Mouse (Mus musculus) erythroblast, embryonic 14.5 days (primary cell): ENCODE results near the gene Rab27a.

Source experiments
- GATA1 ChIP-seq: IDR thresholded peaks from 2 replicates; pipeline ENCODE4 v1.6.1; 2012; ENCODE audit warnings: low read length, inconsistent platforms, mixed read lengths
- TAL1 ChIP-seq: IDR thresholded peaks from 3 replicates; pipeline ENCODE4 v1.6.1; 2012; ENCODE audit warnings: low read length, inconsistent platforms, mixed read lengths

GRCm38 (mm10) chr9:73129875-73130274 is 85.2 kb downstream of the Rab27a start:
- TF ChIP-seq TAL1, result no peak
- TF ChIP-seq GATA1, result no peak
